Mouse (Mus musculus) embryonic facial prominence, embryonic 13.5 days (tissue): ENCODE data around the gene Chrne. TPM values are rescaled to one million over a fixed set of nuclear protein-coding genes. Genes with fewer than 3 reads are reported as not detected.

Source experiments
- ATAC-seq: fragments of 200-750 bp; cut with Nextera tagmentation; 2 replicates; pipeline ENCODE4 v1.8.0; 2017; ENCODE audit warnings: low read depth; ENCODE audit not compliant: insufficient number of reproducible peaks, insufficient read depth, low FRiP score, low TSS enrichment
- H3K27ac ChIP-seq: fragments of 300-500 bp; sonication (generic); 2 replicates; pipeline ENCODE4 v1.5.1; 2015; ENCODE audit warnings: moderate library complexity, mild to moderate bottlenecking, inconsistent platforms
- H3K27me3 ChIP-seq: fragments of 300-500 bp; sonication (generic); 2 replicates; pipeline ENCODE4 v1.6.1; 2015; ENCODE audit warnings: mild to moderate bottlenecking, inconsistent platforms
- H3K36me3 ChIP-seq: fragments of 300-500 bp; sonication (generic); 2 replicates; pipeline ENCODE4 v1.6.1; 2015; ENCODE audit warnings: mild to moderate bottlenecking, inconsistent platforms
- H3K4me1 ChIP-seq: fragments of 300-500 bp; sonication (generic); 2 replicates; pipeline ENCODE4 v1.6.1; 2015; ENCODE audit warnings: inconsistent platforms
- H3K4me2 ChIP-seq: fragments of 300-500 bp; sonication (generic); 2 replicates; pipeline ENCODE4 v1.6.1; 2015; ENCODE audit warnings: moderate library complexity, mild to moderate bottlenecking, inconsistent platforms
- H3K4me3 ChIP-seq: fragments of 300-500 bp; sonication (generic); 2 replicates; pipeline ENCODE4 v1.5.1; 2015; ENCODE audit warnings: mild to moderate bottlenecking, inconsistent platforms
- H3K9ac ChIP-seq: fragments of 300-500 bp; sonication (generic); 2 replicates; pipeline ENCODE4 v1.6.1; 2015; ENCODE audit warnings: mild to moderate bottlenecking, inconsistent platforms
- H3K9me3 ChIP-seq: fragments of 300-500 bp; sonication (generic); 2 replicates; pipeline ENCODE4 v1.6.1; 2016; ENCODE audit warnings: inconsistent platforms
- WGBS: fragments of 180-500 bp; shearing (Covaris S2); methylation state at CpG from one replicate; pipeline ENCODE4 v1.1.7; 2015; ENCODE audit warnings: mixed read lengths; 5-methylcytosine and 5-hydroxymethylcytosine counted together
- polyA plus RNA-seq: library from polyadenylated mRNA; unstranded; fragments of >200 nt; fragmentation: Nextera tagmentation; extraction: Ambion mirVana; gene quantifications from 2 replicates; pipeline ENCODE4 v1.2.1, GENCODE M21; 2015

Chrne gene
- polyA plus RNA-seq, 1 experiment from 2014 or later, result not detected

- no peak overlapping the region for H3K27ac ChIP-seq
- no peaks in the 10 kb centered on the region for H3K4me1 ChIP-seq
- no peak overlapping the region for H3K4me2 ChIP-seq
- peak overlapping the region; percentile 40; the same call in 1 of the 2 replicates for H3K9ac ChIP-seq
- H3K9me3 ChIP-seq, result no peaks in the 10 kb centered on the region
- H3K4me3 ChIP-seq, result no peak overlapping the region
- H3K27me3 ChIP-seq, result no peaks in the 10 kb centered on the region
- WGBS, result 49% methylated on average over 7 of the region's 7 CpGs
- no peak for ATAC-seq
- no peaks in the 10 kb centered on the region for H3K36me3 ChIP-seq
Measured at GRCm38 (mm10) chr11:70621972-70622814, 3.2 kb upstream of the Chrne start.

GRCm38 (mm10) chr11:70615516-70616093 is 3.4 kb downstream of the Chrne start, which contains the start of gene 4930544D05Rik:
Gene 4930544D05Rik, plus strand, starts transcription at chr11:70615848.
- peak within 1 kb of the TSS; percentile 28; the same call in 1 of the 2 replicates for H3K27ac ChIP-seq
- peak within 1 kb of the TSS; percentile 77 for H3K4me2 ChIP-seq

GRCm38 (mm10) chr11:70615074-70615473 is 3.9 kb downstream of the Chrne start:
- Histone ChIP-seq H3K27ac (peak overlapping the region; percentile 28; the same call in 1 of the 2 replicates), H3K27me3 (peaks cover 7% of the 10 kb centered on the region; the same call in 1 of the 2 replicates), H3K4me2 (peak overlapping the region; percentile 77), H3K9ac (peak overlapping the region; percentile 67), H3K36me3 (peaks cover 32% of the 10 kb centered on the region), H3K4me3 (peak overlapping the region; percentile 42), H3K9me3 (no peaks in the 10 kb centered on the region), H3K4me1 (peaks cover 18% of the 10 kb centered on the region)
- WGBS, result 4% methylated on average over 17 of the region's 17 CpGs
- peak; percentile 52; the same call in 1 of the 2 replicates for ATAC-seq

More at GRCm38 (mm10) chr11:70615516-70616093, 3.4 kb downstream of the Chrne start, which contains the start of gene 4930544D05Rik:
- Histone ChIP-seq H3K9ac (peak within 1 kb of the TSS; percentile 67), H3K27me3 (peaks cover 7% of the 10 kb centered on the region; the same call in 1 of the 2 replicates), H3K4me3 (peak within 1 kb of the TSS; percentile 42), H3K4me1 (peaks cover 18% of the 10 kb centered on the region), H3K36me3 (peaks cover 27% of the 10 kb centered on the region), H3K9me3 (no peaks in the 10 kb centered on the region)
- no peak for ATAC-seq
- 14% methylated on average over 21 of the region's 21 CpGs for WGBS

- Histone ChIP-seq H3K9ac (no peak overlapping the region), H3K4me3 (no peak overlapping the region), H3K27ac (no peak overlapping the region), H3K4me1 (peaks cover 18% of the 10 kb centered on the region), H3K27me3 (peaks cover 7% of the 10 kb centered on the region; the same call in 1 of the 2 replicates), H3K36me3 (peaks cover 58% of the 10 kb centered on the region), H3K4me2 (no peak overlapping the region), H3K9me3 (no peaks in the 10 kb centered on the region)
- WGBS, result 83% methylated on average over 7 of the region's 7 CpGs
- ATAC-seq, result no peak
Measured at GRCm38 (mm10) chr11:70612505-70612904, 6.5 kb downstream of the Chrne start.

GRCm38 (mm10) chr11:70610752-70611151 is 8.3 kb downstream of the Chrne start:
- Histone ChIP-seq H3K4me2 (no peak overlapping the region), H3K4me3 (no peak overlapping the region), H3K9me3 (no peaks in the 10 kb centered on the region), H3K27ac (no peak overlapping the region), H3K36me3 (peaks cover 75% of the 10 kb centered on the region), H3K9ac (no peak overlapping the region), H3K4me1 (peaks cover 13% of the 10 kb centered on the region), H3K27me3 (no peaks in the 10 kb centered on the region)
- no peak for ATAC-seq
- 87% methylated on average over 4 of the region's 4 CpGs for WGBS

- no peaks in the 10 kb centered on the region for H3K9me3 ChIP-seq
- no peaks in the 10 kb centered on the region for H3K27me3 ChIP-seq
- H3K4me2 ChIP-seq, result no peak overlapping the region
- ATAC-seq, result no peak
- H3K9ac ChIP-seq, result no peak overlapping the region
- no peak overlapping the region for H3K27ac ChIP-seq
- H3K4me1 ChIP-seq, result no peaks in the 10 kb centered on the region
- H3K36me3 ChIP-seq, result peaks cover 95% of the 10 kb centered on the region
- H3K4me3 ChIP-seq, result no peak overlapping the region
- 88% methylated on average over 26 of the region's 26 CpGs for WGBS
Measured at GRCm38 (mm10) chr11:70608381-70609066, 10.5 kb downstream of the Chrne start.

GRCm38 (mm10) chr11:70607611-70608010 is 11.4 kb downstream of the Chrne start:
- no peaks in the 10 kb centered on the region for H3K27me3 ChIP-seq
- H3K4me3 ChIP-seq, result no peak overlapping the region
- H3K4me1 ChIP-seq, result no peaks in the 10 kb centered on the region
- H3K9me3 ChIP-seq, result no peaks in the 10 kb centered on the region
- no peak overlapping the region for H3K27ac ChIP-seq
- no peak for ATAC-seq
- no peak overlapping the region for H3K4me2 ChIP-seq
- H3K36me3 ChIP-seq, result peaks cover 95% of the 10 kb centered on the region
- H3K9ac ChIP-seq, result no peak overlapping the region
- 87% methylated on average over 9 of the region's 9 CpGs for WGBS

GRCm38 (mm10) chr11:70606717-70607116 is 12.3 kb downstream of the Chrne start:
- Histone ChIP-seq H3K9me3 (no peaks in the 10 kb centered on the region), H3K27ac (no peak overlapping the region), H3K36me3 (peaks cover 96% of the 10 kb centered on the region), H3K4me2 (no peak overlapping the region), H3K27me3 (no peaks in the 10 kb centered on the region), H3K4me1 (no peaks in the 10 kb centered on the region), H3K9ac (no peak overlapping the region), H3K4me3 (no peak overlapping the region)
- ATAC-seq, result no peak
- 63% methylated on average over 12 of the region's 12 CpGs for WGBS

GRCm38 (mm10) chr11:70605024-70605566 is 13.9 kb downstream of the Chrne start:
- no peaks in the 10 kb centered on the region for H3K9me3 ChIP-seq
- no peak overlapping the region for H3K4me3 ChIP-seq
- H3K27ac ChIP-seq, result no peak overlapping the region
- no peak overlapping the region for H3K4me2 ChIP-seq
- ATAC-seq, result no peak
- H3K27me3 ChIP-seq, result no peaks in the 10 kb centered on the region
- no peaks in the 10 kb centered on the region for H3K4me1 ChIP-seq
- H3K36me3 ChIP-seq, result peaks cover 86% of the 10 kb centered on the region
- no peak overlapping the region for H3K9ac ChIP-seq
- 65% methylated on average over 14 of the region's 14 CpGs for WGBS

GRCm38 (mm10) chr11:70598451-70598953 is 20.5 kb downstream of the Chrne start:
- Histone ChIP-seq H3K9ac (no peak overlapping the region), H3K4me3 (no peak overlapping the region), H3K9me3 (no peaks in the 10 kb centered on the region), H3K36me3 (peaks cover 57% of the 10 kb centered on the region), H3K27ac (no peak overlapping the region), H3K4me2 (no peak overlapping the region), H3K27me3 (no peaks in the 10 kb centered on the region), H3K4me1 (peaks cover 5% of the 10 kb centered on the region; the same call in 1 of the 2 replicates)
- WGBS, result 86% methylated on average over 9 of the region's 9 CpGs
- ATAC-seq, result no peak

GRCm38 (mm10) chr11:70597301-70597700 is 21.7 kb downstream of the Chrne start:
- no peak overlapping the region for H3K4me2 ChIP-seq
- H3K4me3 ChIP-seq, result no peak overlapping the region
- H3K36me3 ChIP-seq, result peaks cover 47% of the 10 kb centered on the region
- H3K4me1 ChIP-seq, result peaks cover 5% of the 10 kb centered on the region; the same call in 1 of the 2 replicates
- H3K9ac ChIP-seq, result no peak overlapping the region
- no peak overlapping the region for H3K27ac ChIP-seq
- no peaks in the 10 kb centered on the region for H3K27me3 ChIP-seq
- H3K9me3 ChIP-seq, result no peaks in the 10 kb centered on the region
- no peak for ATAC-seq
- WGBS, result 87% methylated on average over 6 of the region's 6 CpGs
